Mouse (Mus musculus): ENCODE measurements around the gene Olfr933.

Olfr933 gene

DNA sequence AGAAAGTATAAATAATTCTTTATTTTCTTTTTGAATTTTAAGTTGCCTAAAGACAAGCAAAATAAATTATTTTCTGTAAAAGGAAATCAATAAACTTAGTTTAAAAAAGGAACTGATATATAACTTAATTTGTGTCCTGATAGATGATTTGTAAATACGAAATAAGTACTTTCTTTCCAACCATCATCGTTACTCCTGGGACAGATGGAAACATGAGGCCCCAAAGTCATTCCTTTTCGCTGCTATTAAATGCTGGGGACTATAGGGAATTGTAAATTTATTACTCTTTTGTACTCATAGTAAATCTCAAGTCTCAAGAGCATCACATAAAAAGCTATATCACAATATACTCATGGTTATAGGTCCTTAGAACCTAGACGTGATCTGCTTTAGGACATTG is at the start of gene Olfr933:
Olfr933 (plus strand) TSS at position 301 of the 400 bp plus-strand sequence.
- DNase-seq (ENCODE audit: low spot score in 2 of 2) = no peak

DNA sequence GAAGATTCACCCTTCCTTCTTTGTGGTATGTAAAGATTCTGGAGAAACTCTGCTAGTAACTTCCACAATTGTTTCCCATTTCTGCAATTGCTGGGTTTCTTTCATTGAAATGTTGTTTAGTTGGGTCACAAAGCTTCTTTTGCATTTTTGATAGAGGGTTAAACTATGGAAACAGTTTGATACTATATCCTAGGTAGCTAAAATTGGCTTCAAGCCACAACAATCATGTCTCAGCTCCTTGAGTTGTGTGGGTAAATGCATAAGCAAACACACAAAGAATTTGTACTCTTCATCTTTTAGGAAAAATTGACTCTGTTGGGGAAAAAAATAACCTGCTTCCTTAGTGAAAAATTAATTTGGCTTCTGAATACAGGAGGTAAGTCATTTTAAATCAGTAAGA is 42.6 kb upstream of the Olfr933 start, which contains the start of gene Olfr930:
Olfr930 (plus strand) TSS at position 301 of the 400 bp plus-strand sequence.
- DNase-seq (ENCODE audit: low spot score in 2 of 2) = no peak

DNA sequence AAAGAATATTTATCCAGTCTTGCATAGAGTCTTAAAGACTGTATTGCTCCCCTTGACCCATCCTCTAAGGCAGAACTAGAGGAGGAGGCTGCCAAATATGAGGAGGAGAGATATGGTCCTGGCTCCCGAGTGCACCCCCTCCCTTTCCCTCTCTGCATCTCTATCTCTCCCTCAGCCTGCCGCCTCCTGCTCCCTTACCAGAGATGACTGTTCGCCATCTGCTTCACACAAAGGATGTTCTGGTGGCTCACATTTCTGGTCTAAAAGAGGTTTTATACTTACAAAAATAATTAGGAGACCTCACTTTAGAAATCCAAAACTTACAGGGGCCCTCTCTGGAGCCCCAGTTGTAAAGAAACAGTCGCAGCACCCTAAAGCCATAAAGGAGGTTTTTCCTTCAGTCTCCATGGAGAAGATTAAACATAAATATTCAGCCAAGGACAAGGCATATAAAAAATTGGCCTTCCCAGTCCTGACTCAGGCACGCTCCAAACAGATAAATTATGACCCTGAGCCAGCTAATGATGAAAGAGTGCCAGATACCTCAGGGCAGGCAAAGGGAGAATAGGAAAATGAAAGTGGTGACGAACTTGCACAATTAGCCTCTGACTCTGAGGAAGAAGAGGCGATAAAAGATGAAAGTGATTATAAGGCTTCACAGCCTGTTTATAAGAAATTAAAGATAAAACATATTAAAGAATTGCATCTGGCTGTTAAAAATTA is 18.6 kb upstream of the Olfr933 start:
- peak in 1 of 2 experiments; percentile 8 for DNase-seq (ENCODE audit: low spot score in 2 of 2)

DNA sequence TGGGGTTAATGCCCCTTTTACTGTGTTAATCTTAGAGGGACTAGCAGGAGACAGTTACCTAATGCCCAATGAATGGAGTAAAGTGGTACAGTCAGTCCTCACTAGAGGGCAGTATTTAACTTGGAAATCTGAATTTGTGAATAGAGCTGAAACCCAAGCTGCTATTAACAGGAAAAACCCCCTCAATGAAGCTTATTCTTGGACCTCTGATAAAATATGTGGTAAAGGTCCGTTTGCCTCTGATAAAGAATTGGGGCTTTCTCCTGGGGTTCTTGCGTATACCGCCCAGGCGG is 18.0 kb upstream of the Olfr933 start:
- peak; percentile 4 to 21 for DNase-seq (ENCODE audit: low spot score in 2 of 2)

DNA sequence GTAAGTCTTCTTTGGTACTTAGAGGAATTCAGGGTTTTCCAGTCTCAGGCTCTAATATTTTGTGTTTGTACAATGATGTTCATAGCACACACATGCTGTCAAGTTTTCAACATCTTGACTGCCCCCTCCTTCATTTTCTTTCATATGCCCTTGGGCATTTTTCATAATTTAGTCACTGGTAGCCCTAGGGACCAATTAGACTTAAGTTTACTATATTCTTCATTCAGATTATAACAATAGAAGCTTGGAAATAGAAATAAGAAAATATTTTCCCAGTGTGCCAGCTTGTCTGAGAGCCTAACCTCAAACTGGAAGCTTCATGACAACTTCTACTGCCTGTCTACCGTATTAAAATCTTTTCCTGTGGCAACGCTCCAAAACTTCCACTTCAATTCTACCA is 16.1 kb downstream of the Olfr933 start, which contains the start of gene Olfr934:
Olfr934 (minus strand) TSS at position 101 of the 400 bp plus-strand sequence.
- no peak for DNase-seq (ENCODE audit: low spot score in 2 of 2)

DNA sequence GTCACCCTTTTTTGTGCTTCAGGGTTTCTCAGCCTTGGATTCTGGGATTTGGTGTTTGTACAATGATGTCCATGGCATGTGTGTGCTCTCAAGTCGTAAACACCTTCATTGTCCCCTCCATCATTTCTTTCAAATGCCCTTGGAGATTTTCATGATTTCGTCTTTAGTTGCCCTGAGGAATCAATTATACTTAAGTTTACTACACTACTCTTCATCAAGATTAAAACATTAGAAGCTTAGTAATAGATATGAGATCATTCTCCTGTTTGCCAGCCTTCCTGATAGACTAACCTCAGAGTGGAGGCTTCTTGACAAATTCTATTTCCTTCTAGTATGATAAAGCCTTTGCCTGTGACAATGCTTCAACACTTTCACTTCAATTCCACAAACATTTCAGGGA is 27.5 kb downstream of the Olfr933 start, which contains the start of gene Olfr935:
Olfr935 (minus strand) TSS at position 101 of the 400 bp plus-strand sequence.
- no peak for DNase-seq (ENCODE audit: low spot score in 2 of 2)

DNA sequence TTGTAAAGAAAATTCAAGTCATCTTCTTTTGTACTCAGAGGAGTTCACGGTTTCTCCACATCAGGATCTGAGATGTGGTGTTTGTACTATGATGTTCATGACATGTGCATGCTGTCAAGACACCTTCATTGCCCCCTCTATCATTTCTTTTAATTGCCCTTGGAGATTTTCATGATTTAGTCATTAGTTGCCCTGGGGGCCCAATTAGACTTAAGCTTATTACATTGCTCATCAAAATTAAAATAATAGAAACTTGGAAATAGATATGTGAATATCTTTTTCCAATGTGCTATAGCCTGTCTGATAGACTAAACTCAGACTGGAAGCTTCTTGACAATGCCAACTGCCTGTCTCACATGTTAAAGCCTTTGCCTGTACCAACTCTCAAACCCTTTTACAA is 51.2 kb downstream of the Olfr933 start, which contains the start of gene Olfr146:
Olfr146 (minus strand) TSS at position 101 of the 400 bp plus-strand sequence.
- no peak for DNase-seq (ENCODE audit: low spot score in 2 of 2)
